Mouse (Mus musculus) hindbrain, postnatal 0 days (tissue): ENCODE measurements around the gene Ikbip. TPM values are rescaled to one million over a fixed set of nuclear protein-coding genes. Genes with fewer than 3 reads are reported as not detected.

Experiments
- ATAC-seq: fragments of 200-750 bp; cut with Nextera tagmentation; 2 replicates; pipeline ENCODE4 v1.8.0; 2017; ENCODE audit warnings: mild to moderate bottlenecking, moderate TSS enrichment, moderate library complexity
- DNase-seq: peaks from one replicate; pipeline ENCODE4 v3.0.0-alpha.2; 2015; ENCODE audit warnings: low spot score
- H3K27ac ChIP-seq: fragments of 300-500 bp; sonication (generic); 2 replicates; pipeline ENCODE4 v1.5.1; 2014; ENCODE audit warnings: mild to moderate bottlenecking
- H3K27me3 ChIP-seq: fragments of 300-500 bp; sonication (generic); 2 replicates; pipeline ENCODE4 v1.6.1; 2014; ENCODE audit warnings: low read length, mixed read lengths; ENCODE audit not compliant: insufficient read depth
- H3K36me3 ChIP-seq: fragments of 300-500 bp; sonication (generic); 2 replicates; pipeline ENCODE4 v1.6.1; 2014; ENCODE audit warnings: low read length, mixed read lengths; ENCODE audit not compliant: insufficient read depth
- H3K4me1 ChIP-seq: fragments of 300-500 bp; sonication (generic); 2 replicates; pipeline ENCODE4 v1.6.1; 2014; ENCODE audit warnings: antibody characterized with exemption, low read length, mixed read lengths; ENCODE audit not compliant: insufficient read depth
- H3K4me2 ChIP-seq: fragments of 300-500 bp; sonication (generic); 2 replicates; pipeline ENCODE4 v1.6.1; 2014; ENCODE audit warnings: low read depth, mild to moderate bottlenecking, low read length, moderate library complexity, mixed read lengths
- H3K4me3 ChIP-seq: fragments of 300-500 bp; sonication (generic); 2 replicates; pipeline ENCODE4 v1.5.1; 2014; ENCODE audit warnings: low read length
- H3K9ac ChIP-seq: fragments of 300-500 bp; sonication (generic); replicated peaks from 2 replicates; pipeline ENCODE4 v1.6.1; 2014; ENCODE audit warnings: mild to moderate bottlenecking, low read length, moderate library complexity, mixed read lengths
- H3K9me3 ChIP-seq: fragments of 300-500 bp; sonication (generic); 2 replicates; pipeline ENCODE4 v1.6.1; 2016; ENCODE audit warnings: low read length, mixed read lengths
- CTCF ChIP-seq: IDR thresholded peaks from 2 replicates; pipeline ENCODE4 v1.5.1; 2016; ENCODE audit warnings: antibody characterized with exemption, control low read depth, low read depth
- WGBS: fragments of 180-500 bp; shearing (Covaris S2); extraction: QIAGEN DNeasy Blood & Tissue Kit; methylation state at CpG from one replicate; pipeline ENCODE4 v1.1.7; 2014; 5-methylcytosine and 5-hydroxymethylcytosine counted together
- polyA plus RNA-seq: library from polyadenylated mRNA; unstranded; fragments of >200 nt; fragmentation: Nextera tagmentation; extraction: Ambion mirVana; gene quantifications from 2 replicates; pipeline ENCODE4 v1.2.1, GENCODE M21; 2015
- total RNA-seq: library from RNA; depleted of rRNA; stranded (reverse); fragments of >200 nt; gene quantifications from 2 replicates; pipeline ENCODE4 v1.2.3, GENCODE M21; 2014

Ikbip gene
- total and polyA plus RNA-seq, 2 experiments from 2014 or later = 11.3 to 16.6 TPM

DNA sequence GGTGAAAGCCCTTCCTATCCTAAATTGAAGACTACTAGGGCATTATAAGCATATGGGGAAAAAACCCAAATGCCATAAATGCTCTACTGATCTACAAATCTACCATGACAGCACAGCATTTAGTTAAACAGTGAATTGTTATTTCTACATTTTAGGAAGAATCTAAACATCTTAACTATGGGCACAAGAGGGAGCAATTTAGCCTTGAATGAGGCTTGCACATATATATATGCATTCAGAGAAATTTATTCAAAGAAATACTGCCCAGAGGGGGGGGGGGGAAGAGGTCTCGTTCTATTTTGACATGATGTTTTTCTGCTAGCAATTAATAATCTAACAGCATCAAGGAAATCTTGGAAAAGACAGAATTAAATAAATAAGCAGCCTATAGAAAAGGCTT is 11.0 kb upstream of the Ikbip start:
- Histone ChIP-seq H3K9me3 (no peaks in the 10 kb centered on the region), H3K4me3 (no peak overlapping the region)
- no peak for ATAC-seq

DNA sequence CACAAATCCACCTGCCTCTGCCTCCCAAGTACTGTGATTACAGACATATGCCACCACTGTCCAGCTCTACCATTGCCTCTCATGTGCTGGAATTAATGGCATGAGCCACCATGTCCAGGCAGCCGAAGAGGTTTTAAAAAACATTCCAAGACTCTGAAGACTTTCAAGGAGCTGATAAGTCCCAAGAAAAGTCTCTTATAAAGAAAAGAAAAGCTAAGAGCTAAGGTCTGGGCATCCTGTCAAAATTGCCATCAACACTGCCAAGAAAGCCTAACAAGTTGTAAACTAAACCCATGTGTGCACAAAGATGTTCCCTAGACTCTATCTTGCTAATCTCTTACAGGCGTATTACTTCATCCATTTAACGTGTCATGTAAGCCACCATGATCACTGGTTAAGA is 9.4 kb upstream of the Ikbip start:
- H3K9me3 ChIP-seq = no peaks in the 10 kb centered on the region
- no peak for TF ChIP-seq CTCF
- 83% methylated on average over 3 of the region's 3 CpGs for WGBS
- ATAC-seq (no peak), DNase-seq (no peak)
- peaks cover 21% of the 10 kb centered on the region; the same call in 1 of the 2 replicates for H3K36me3 ChIP-seq
- no peak overlapping the region for H3K27ac ChIP-seq
- no peak overlapping the region for H3K9ac ChIP-seq
- no peak overlapping the region for H3K4me3 ChIP-seq
- no peak overlapping the region for H3K4me2 ChIP-seq
- no peaks in the 10 kb centered on the region for H3K27me3 ChIP-seq
- H3K4me1 ChIP-seq = no peaks in the 10 kb centered on the region

More for the DNA sequence above, 11.0 kb upstream of the Ikbip start:
- H3K4me1 ChIP-seq = no peaks in the 10 kb centered on the region
- H3K27ac ChIP-seq = no peak overlapping the region
- TF ChIP-seq CTCF = peak; percentile 47
- no peak overlapping the region for H3K4me2 ChIP-seq
- peaks cover 14% of the 10 kb centered on the region; the same call in 1 of the 2 replicates for H3K36me3 ChIP-seq
- 39% methylated on average over 1 of the region's 1 CpGs for WGBS
- DNase-seq = peak; percentile 65
- no peak overlapping the region for H3K9ac ChIP-seq
- H3K27me3 ChIP-seq = no peaks in the 10 kb centered on the region

DNA sequence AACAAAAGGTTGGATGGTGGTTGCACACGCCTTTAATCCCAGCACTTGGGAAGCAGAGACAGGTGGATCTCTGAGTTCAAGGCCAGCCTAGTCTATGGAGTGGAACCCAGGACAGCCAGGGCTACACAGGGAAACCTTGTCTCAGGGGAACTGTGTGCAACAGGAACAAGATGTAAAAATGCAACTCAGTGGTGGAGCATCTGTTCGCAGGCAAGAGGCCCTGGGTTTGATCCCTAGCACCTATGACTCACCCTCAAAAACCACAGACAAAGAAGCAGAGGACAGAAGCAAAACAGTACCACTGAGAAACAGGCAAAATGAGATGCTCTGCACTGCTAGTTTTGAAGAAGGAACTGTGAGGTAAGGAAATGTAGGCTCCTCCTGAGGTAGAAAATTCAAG is 6.1 kb upstream of the Ikbip start:
- H3K27me3 ChIP-seq = no peaks in the 10 kb centered on the region
- ATAC-seq (no peak), DNase-seq (no peak)
- H3K36me3 ChIP-seq = peaks cover 21% of the 10 kb centered on the region; the same call in 1 of the 2 replicates
- no peak overlapping the region for H3K4me2 ChIP-seq
- no peak overlapping the region for H3K4me3 ChIP-seq
- 92% methylated on average over 2 of the region's 2 CpGs for WGBS
- TF ChIP-seq CTCF = no peak
- no peaks in the 10 kb centered on the region for H3K9me3 ChIP-seq
- no peaks in the 10 kb centered on the region for H3K4me1 ChIP-seq
- H3K9ac ChIP-seq = no peak overlapping the region
- no peak overlapping the region for H3K27ac ChIP-seq

DNA sequence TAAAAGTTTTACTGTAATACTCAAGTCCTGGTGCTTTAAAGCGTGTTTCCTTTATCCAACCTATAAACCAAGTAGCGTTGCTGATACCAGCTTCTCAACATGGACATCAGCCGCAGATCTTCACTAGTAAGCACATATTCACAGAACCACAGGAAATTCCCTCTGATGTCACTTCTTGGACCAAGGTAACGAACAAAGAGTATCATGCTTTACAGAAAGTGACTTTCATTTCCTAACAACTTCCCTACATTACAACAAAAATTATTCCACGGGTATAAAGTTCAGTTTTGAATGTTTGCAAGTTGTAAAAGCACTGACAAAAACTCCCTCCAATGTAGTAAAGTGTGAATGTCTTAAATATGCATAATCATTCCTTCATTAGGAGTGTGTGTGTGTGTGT is 2.2 kb upstream of the Ikbip start:
- Histone ChIP-seq H3K4me1 (no peaks in the 10 kb centered on the region), H3K9me3 (no peaks in the 10 kb centered on the region), H3K4me3 (no peak overlapping the region), H3K36me3 (peaks cover 17% of the 10 kb centered on the region; the same call in 1 of the 2 replicates), H3K9ac (no peak overlapping the region), H3K4me2 (no peak overlapping the region), H3K27me3 (no peaks in the 10 kb centered on the region), H3K27ac (no peak overlapping the region)
- no peak for TF ChIP-seq CTCF
- 87% methylated on average over 5 of the region's 5 CpGs for WGBS
- ATAC-seq = no peak
- no peak for DNase-seq

DNA sequence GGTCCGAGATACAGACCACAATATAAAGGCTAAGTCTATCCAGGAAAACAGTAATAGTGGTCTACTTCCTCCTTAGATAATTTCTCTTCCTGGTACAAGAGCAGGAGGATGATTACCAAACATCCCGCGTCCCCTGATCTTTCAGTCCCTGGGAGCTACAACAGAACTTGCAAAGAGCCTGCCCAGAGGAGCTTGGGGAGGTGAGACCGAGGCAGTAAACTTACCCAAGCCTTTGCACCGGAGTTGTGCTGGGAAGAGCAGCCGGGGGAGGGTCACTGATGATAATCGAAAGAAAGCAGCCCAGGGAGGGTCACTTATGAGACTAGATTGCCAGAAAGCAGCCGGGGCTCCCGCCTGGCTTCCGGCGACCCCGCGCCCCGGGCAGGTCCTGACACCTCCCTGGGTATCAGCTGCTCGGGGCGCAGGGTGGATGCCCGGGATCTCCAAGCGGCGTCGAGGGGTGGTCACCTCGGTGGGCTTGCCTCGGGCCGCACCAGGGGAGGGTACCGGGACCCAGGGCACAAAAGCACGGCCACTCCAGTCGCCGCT is 707 bp upstream of the Ikbip start:
- peak overlapping the region; percentile 85 for H3K9ac ChIP-seq
- 1% methylated on average over 24 of the region's 27 CpGs for WGBS
- no peaks in the 10 kb centered on the region for H3K4me1 ChIP-seq
- peak overlapping the region; percentile 85 for H3K4me2 ChIP-seq
- peak; percentile 16; the same call in 1 of the 2 replicates for ATAC-seq
- peak overlapping the region; percentile 95 for H3K4me3 ChIP-seq
- H3K9me3 ChIP-seq = no peaks in the 10 kb centered on the region
- DNase-seq = no peak
- H3K27ac ChIP-seq = peak overlapping the region; percentile 85
- H3K27me3 ChIP-seq = no peaks in the 10 kb centered on the region
- TF ChIP-seq CTCF = no peak
- H3K36me3 ChIP-seq = peaks cover 9% of the 10 kb centered on the region; the same call in 1 of the 2 replicates

DNA sequence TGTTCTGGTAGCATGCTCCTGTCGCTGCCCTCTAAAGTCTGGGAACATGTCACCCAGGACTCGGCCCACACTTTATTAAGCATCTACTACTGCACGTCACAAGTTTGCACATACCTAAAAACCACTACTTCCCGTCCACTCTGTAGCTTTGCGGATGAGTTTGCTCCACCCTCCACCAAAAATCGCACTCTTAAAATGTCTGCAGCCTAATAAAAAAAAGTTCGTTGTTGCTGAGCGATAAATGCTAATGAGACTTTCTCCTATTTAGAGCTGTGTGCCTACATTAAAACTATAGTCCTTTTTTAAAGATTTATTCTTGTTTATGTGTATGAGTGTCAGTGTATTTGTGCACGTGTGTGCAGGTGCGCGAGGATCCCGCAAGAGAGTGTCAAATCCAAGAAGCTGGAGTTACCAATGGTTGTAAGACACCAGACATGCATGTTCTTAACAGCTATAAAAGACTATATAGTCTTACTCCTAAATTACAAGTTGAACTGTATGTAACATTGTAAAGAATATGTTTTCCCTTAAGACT is 720 bp downstream of the Ikbip start:
- Histone ChIP-seq H3K9me3 (no peaks in the 10 kb centered on the region), H3K4me2 (peak overlapping the region; percentile 80), H3K27ac (peak overlapping the region; percentile 85), H3K9ac (peak overlapping the region; percentile 85), H3K4me1 (no peaks in the 10 kb centered on the region), H3K36me3 (no peaks in the 10 kb centered on the region), H3K27me3 (no peaks in the 10 kb centered on the region), H3K4me3 (peak overlapping the region; percentile 95)
- WGBS = 41% methylated on average over 12 of the region's 12 CpGs
- ATAC-seq = no peak; the same call in 1 of the 2 replicates
- DNase-seq = peak; percentile 12
- TF ChIP-seq CTCF = no peak

DNA sequence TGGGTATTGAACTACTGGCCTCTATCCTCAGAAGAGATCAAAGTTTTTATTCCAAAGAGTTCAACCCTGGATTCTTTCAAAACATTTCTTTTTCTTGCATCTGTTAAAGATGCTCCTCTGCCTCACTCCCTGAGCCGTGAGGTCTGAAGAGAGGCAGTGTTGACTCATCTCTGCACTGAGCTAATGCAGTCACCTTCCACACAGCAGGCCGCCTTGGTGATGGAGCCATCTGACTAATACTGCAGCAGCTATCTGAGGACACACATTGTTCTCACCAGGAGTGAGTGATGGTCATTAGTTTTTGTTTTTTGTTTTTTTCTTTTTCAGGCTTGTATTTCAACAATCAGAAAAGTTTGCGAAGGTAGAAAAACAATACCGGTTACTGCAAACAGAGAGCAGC is 10.1 kb downstream of the Ikbip start:
- H3K9me3 ChIP-seq = no peaks in the 10 kb centered on the region
- ATAC-seq (no peak), DNase-seq (no peak)
- no peak for TF ChIP-seq CTCF
- peaks cover 5% of the 10 kb centered on the region; the same call in 1 of the 2 replicates for H3K36me3 ChIP-seq
- H3K27ac ChIP-seq = no peak overlapping the region
- H3K4me3 ChIP-seq = no peak overlapping the region
- H3K27me3 ChIP-seq = no peaks in the 10 kb centered on the region
- WGBS = 89% methylated on average over 4 of the region's 4 CpGs
- no peak overlapping the region for H3K9ac ChIP-seq
- H3K4me2 ChIP-seq = no peak overlapping the region
- H3K4me1 ChIP-seq = no peaks in the 10 kb centered on the region
